Mouse (Mus musculus): ENCODE measurements around the gene Nol11. TPM values are rescaled to one million over a fixed set of nuclear protein-coding genes. Genes with fewer than 3 reads are reported as not detected.
A peak's percentile ranks its signal among the peaks of the same experiment; 100 is the strongest.

Nol11 gene
- total and polyA plus RNA-seq, 3 experiments = 8.2 to 18.6 (median 18.3) TPM

- no peak for TF ChIP-seq POLR2A (IDR thresholded peaks at IDR 0.05; ENCODE audit: insufficient read depth, low read depth, low read length)
- TF ChIP-seq EP300 (IDR thresholded peaks at IDR 0.05; ENCODE audit: insufficient read depth, low read depth, low read length) = no peak
- no peak for TF ChIP-seq CTCF (IDR thresholded peaks at IDR 0.05)
- 18% methylated on average over 2 of the region's 2 CpGs for WGBS
- peaks cover 2% of the 10 kb centered on the region for H3K4me1 ChIP-seq (ENCODE audit: control insufficient read depth, insufficient read depth, low read length)
- no peak overlapping the region for H3K27ac ChIP-seq
- no peaks in the 10 kb centered on the region; the same call in 1 of the 2 replicates for H3K79me2 ChIP-seq (replicated peaks; ENCODE audit: control insufficient read depth, insufficient read depth, low read length)
- no peak overlapping the region for H3K9ac ChIP-seq (ENCODE audit: low read depth, low read length)
- peak; percentile 45 to 62 for DNase-seq
- H3K36me3 ChIP-seq (ENCODE audit: control insufficient read depth, insufficient read depth, low read length) = peaks cover 2% of the 10 kb centered on the region; the same call in 1 of the 2 replicates
- H3K27me3 ChIP-seq (ENCODE audit: control insufficient read depth, insufficient read depth, low read length) = no peaks in the 10 kb centered on the region
- H3K4me3 ChIP-seq = no peak overlapping the region
- intact Hi-C loops (cut with DNase I) = loop anchor here (5.0 kb wide), 1 partner anchor 287 kb away; the partner anchor contains the start of gene Psmd12
Observed at GRCm38 (mm10) chr11:107190376-107190775, 1.2 kb upstream of the Nol11 start.

GRCm38 (mm10) chr11:107183777-107184176 lies 5.4 kb downstream of the Nol11 start:
- no peak for DNase-seq
- 72% methylated on average over 8 of the region's 8 CpGs for WGBS
- Histone ChIP-seq H3K79me2 (replicated peaks; ENCODE audit: control insufficient read depth, insufficient read depth, low read length) (no peaks in the 10 kb centered on the region; the same call in none of the 2 replicates), H3K4me1 (ENCODE audit: control insufficient read depth, insufficient read depth, low read length) (peaks cover 2% of the 10 kb centered on the region), H3K9ac (ENCODE audit: low read depth, low read length) (no peak overlapping the region), H3K27ac (no peak overlapping the region), H3K4me3 (no peak overlapping the region), H3K36me3 (ENCODE audit: control insufficient read depth, insufficient read depth, low read length) (peaks cover 2% of the 10 kb centered on the region), H3K27me3 (ENCODE audit: control insufficient read depth, insufficient read depth, low read length) (no peaks in the 10 kb centered on the region)
- intact Hi-C loops (cut with DNase I) = no loop called here
- TF ChIP-seq EP300 (IDR thresholded peaks at IDR 0.05; ENCODE audit: insufficient read depth, low read depth, low read length) = no peak
- no peak for TF ChIP-seq CTCF (IDR thresholded peaks at IDR 0.05)
- no peak for TF ChIP-seq POLR2A (IDR thresholded peaks at IDR 0.05; ENCODE audit: insufficient read depth, low read depth, low read length)

DNA sequence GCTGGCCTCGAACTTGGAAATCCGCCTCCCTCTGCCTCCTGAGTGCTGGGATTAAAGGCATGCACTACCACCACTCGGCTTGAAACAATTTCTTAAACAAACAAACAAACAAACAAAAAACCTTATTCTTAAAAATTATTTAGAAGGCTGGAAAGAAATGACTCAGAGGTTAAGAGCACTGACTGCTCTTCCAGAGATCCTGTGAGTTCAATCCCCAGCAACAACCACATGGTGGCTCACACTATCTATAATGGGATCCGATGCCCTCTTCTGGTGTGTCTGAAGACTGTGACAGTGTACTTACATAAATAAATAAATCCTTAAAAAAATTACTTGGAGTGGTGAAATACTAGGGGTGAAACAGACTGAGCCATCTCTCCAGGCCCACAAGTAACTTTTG lies 28.0 kb downstream of the Nol11 start:
- H3K79me2 ChIP-seq (replicated peaks; ENCODE audit: control insufficient read depth, insufficient read depth, low read length) = no peaks in the 10 kb centered on the region
- H3K36me3 ChIP-seq (ENCODE audit: control insufficient read depth, insufficient read depth, low read length) = no peaks in the 10 kb centered on the region
- H3K27me3 ChIP-seq (ENCODE audit: control insufficient read depth, insufficient read depth, low read length) = no peaks in the 10 kb centered on the region
- TF ChIP-seq EP300 (IDR thresholded peaks at IDR 0.05; ENCODE audit: insufficient read depth, low read depth, low read length) = no peak
- no peak for TF ChIP-seq CTCF (IDR thresholded peaks at IDR 0.05)
- TF ChIP-seq POLR2A (IDR thresholded peaks at IDR 0.05; ENCODE audit: insufficient read depth, low read depth, low read length) = no peak
- intact Hi-C loops (cut with DNase I) = no loop called here
- no peak overlapping the region for H3K4me3 ChIP-seq
- 75% methylated on average over 4 of the region's 4 CpGs for WGBS
- H3K27ac ChIP-seq = no peak overlapping the region
- no peak for DNase-seq
- no peak overlapping the region for H3K9ac ChIP-seq (ENCODE audit: low read depth, low read length)
- H3K4me1 ChIP-seq (ENCODE audit: control insufficient read depth, insufficient read depth, low read length) = no peaks in the 10 kb centered on the region

DNA sequence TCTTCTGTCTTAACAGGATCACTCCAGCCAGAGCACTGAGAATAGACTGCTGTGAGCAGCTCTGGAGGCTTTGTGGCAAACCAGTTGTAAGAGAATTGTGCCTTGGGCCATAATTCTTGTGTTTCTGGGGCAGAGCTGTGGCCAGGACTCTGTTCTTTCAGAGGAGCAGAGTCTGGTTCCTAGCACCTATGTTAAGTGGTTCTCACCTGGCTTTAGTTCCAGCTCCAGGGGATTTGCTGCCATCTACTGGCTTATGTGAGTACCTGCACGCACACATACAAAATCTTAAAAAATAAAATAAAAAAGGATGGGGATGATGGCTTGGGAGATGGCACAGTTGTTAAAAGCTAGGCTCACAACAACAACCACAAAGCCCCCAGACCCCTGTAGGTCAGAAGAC lies 30.1 kb downstream of the Nol11 start:
- peak; percentile 68 for TF ChIP-seq CTCF (IDR thresholded peaks at IDR 0.05)
- TF ChIP-seq POLR2A (IDR thresholded peaks at IDR 0.05; ENCODE audit: insufficient read depth, low read depth, low read length) = no peak
- no peaks in the 10 kb centered on the region for H3K27me3 ChIP-seq (ENCODE audit: control insufficient read depth, insufficient read depth, low read length)
- no peaks in the 10 kb centered on the region for H3K36me3 ChIP-seq (ENCODE audit: control insufficient read depth, insufficient read depth, low read length)
- no peak overlapping the region for H3K9ac ChIP-seq (ENCODE audit: low read depth, low read length)
- no peaks in the 10 kb centered on the region for H3K4me1 ChIP-seq (ENCODE audit: control insufficient read depth, insufficient read depth, low read length)
- H3K79me2 ChIP-seq (replicated peaks; ENCODE audit: control insufficient read depth, insufficient read depth, low read length) = no peaks in the 10 kb centered on the region
- no peak overlapping the region for H3K27ac ChIP-seq
- intact Hi-C loops (cut with DNase I) = no loop called here
- no peak overlapping the region for H3K4me3 ChIP-seq
- no peak for DNase-seq
- WGBS = 71% methylated on average over 1 of the region's 1 CpGs

DNA sequence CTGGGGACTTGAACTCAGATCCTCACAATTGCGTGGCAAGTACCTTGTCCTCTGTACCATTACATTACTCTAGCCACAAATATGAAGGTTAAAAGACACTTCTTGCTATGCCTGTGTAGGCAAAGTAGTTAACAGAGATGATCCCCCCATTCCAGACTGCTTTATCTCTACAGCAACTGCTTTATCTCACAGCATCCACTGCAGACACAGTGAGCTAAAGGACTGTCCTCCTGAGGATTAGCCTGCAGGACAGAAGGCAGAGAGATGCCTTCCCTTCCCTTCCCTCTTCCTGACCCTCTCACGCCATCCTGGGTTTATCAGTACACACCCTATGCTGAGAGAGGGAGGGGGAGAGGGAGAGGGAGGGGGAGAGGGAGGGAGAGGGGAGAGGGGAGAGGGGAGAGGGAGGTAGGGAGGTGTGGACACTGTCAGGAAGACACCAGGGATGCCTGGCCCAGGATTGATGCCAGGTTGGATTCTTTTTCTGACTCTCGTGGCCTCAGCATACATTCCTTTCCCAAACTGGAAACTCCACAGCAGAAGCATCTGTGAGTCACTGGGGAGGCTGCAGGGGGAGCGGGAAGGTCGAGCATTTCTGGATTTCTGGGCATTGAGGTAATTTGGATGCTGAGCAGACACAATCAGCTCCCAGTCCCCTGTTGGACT lies 32.1 kb downstream of the Nol11 start:
- H3K9ac ChIP-seq (ENCODE audit: low read depth, low read length) = no peak overlapping the region
- TF ChIP-seq EP300 (IDR thresholded peaks at IDR 0.05; ENCODE audit: insufficient read depth, low read depth, low read length) (no peak), CTCF (IDR thresholded peaks at IDR 0.05) (no peak), POLR2A (IDR thresholded peaks at IDR 0.05; ENCODE audit: insufficient read depth, low read depth, low read length) (no peak)
- no peaks in the 10 kb centered on the region for H3K27me3 ChIP-seq (ENCODE audit: control insufficient read depth, insufficient read depth, low read length)
- DNase-seq = peak in 1 of 2 experiments; percentile 19
- no peak overlapping the region for H3K27ac ChIP-seq
- intact Hi-C loops (cut with DNase I) = no loop called here
- H3K79me2 ChIP-seq (replicated peaks; ENCODE audit: control insufficient read depth, insufficient read depth, low read length) = no peaks in the 10 kb centered on the region
- H3K4me3 ChIP-seq = no peak overlapping the region
- WGBS = 19% methylated on average over 5 of the region's 5 CpGs
- no peaks in the 10 kb centered on the region for H3K4me1 ChIP-seq (ENCODE audit: control insufficient read depth, insufficient read depth, low read length)
- no peaks in the 10 kb centered on the region for H3K36me3 ChIP-seq (ENCODE audit: control insufficient read depth, insufficient read depth, low read length)

GRCm38 (mm10) chr11:107155292-107155691 lies 33.9 kb downstream of the Nol11 start:
- Histone ChIP-seq H3K4me1 (ENCODE audit: control insufficient read depth, insufficient read depth, low read length) (no peaks in the 10 kb centered on the region), H3K4me3 (no peak overlapping the region), H3K79me2 (replicated peaks; ENCODE audit: control insufficient read depth, insufficient read depth, low read length) (no peaks in the 10 kb centered on the region), H3K27me3 (ENCODE audit: control insufficient read depth, insufficient read depth, low read length) (no peaks in the 10 kb centered on the region), H3K27ac (no peak overlapping the region), H3K36me3 (ENCODE audit: control insufficient read depth, insufficient read depth, low read length) (no peaks in the 10 kb centered on the region), H3K9ac (ENCODE audit: low read depth, low read length) (no peak overlapping the region)
- no peak for DNase-seq
- intact Hi-C loops (cut with DNase I) = no loop called here
- no peak for TF ChIP-seq EP300 (IDR thresholded peaks at IDR 0.05; ENCODE audit: insufficient read depth, low read depth, low read length)
- TF ChIP-seq POLR2A (IDR thresholded peaks at IDR 0.05; ENCODE audit: insufficient read depth, low read depth, low read length) = no peak
- no peak for TF ChIP-seq CTCF (IDR thresholded peaks at IDR 0.05)
- 78% methylated on average over 5 of the region's 5 CpGs for WGBS
